Mouse (Mus musculus): ENCODE measurements around the gene Timm22.

Gene Timm22

DNA sequence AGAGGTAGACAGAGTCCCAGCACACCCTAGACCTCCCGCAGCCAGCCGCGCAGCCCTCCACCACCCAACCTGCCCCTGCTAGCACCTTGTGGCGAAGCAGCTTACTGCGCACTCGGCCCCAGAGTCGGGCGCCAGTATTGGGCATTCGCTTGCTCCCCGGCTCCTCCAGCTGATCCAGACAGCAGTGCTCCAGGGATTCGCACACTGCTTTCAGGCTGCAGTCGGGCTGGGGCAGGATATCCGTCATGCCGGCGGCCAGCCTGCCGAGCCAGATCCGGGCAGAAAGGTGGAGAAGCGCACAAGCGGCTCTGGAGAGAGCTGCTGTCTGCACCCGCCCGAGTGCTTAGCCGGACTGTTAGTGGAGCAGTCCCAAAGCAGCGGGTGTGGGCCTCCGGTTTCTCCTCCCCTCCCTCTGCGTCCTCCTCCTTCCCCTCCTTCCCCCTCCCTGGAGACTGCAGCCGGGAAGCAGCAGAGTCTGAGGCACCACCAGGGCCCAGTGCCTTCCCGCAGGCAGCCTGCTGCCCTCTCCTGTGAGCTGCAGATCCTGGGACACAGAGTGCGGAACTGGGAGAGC is 30.2 kb downstream of the Timm22 start:
- DNase-seq: peak; percentile 40

DNA sequence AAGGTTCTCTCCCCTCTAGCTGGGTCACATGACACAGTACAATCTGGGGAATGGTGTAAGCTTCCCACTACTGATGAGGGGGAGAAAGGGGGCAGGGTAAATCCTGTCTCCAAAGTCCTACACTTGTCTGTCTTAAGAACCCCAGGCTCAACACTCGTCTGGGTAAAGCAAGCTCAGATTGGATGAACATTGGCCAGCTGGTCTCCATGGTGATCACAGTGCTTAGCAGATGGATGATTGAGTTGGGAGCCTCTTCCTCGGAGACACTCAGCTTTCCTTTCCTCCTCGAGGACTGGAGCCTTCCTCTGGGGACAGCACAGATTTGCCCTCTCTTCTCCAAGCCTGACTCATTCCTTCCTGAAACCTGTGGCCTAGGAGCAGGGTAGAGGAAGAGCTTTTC is 32.9 kb downstream of the Timm22 start:
- no peak for DNase-seq

- no peak for DNase-seq
Observed at GRCm38 (mm10) chr11:76445459-76445858, 38.7 kb downstream of the Timm22 start.

DNA sequence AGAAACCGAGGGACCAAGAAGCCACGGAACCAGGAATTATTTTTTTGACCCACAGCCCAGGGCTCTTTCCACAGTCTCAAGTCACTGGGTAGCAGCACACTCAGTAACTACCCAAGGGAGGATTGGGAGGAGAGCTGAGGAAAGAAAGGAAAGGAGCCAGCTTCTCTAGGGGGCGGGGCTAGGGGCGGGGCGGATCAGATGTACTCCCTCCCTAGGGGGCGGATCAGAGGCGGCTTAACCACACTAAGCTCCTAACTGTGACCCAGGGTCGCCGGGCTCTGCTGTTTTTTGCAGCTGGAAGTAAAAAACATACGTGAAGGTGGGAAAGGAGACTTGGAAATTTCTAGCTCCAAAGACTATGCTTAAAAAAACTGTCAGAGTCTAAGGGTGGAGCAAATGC is 39.5 kb downstream of the Timm22 start:
- DNase-seq: no peak

DNA sequence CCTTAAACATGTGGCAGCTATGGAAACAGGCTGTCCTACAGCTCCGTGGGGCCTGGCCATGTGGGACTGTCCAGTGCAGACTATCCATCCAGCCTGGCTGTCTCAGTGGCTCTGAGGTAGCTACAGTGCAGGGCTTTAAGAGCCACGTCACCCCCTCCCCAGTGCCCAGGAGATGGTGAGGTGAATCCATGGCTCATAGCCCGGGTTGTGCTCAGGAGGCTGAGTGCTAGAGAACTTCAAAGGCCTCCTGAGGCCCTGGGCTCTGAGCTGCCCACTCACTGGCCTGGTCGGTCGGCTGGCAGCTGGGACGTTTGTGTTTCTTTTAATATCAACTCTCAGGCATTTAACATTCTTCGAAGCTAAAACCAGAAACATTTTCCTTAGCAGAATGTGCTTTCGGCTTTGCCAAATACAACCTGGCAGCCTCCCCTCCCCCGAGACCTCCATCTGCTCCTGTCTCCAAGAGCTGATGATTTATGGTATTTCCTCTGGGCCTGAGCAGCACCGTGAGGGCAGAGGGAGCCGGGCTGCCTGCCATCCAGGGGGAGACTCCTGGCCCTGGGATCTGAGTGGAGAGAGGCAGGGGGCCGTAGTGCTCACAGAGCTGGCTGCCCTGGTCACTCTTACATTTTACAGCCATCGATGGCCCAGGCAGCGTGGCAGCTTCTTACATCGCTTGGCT is 42.9 kb downstream of the Timm22 start:
- DNase-seq: peak; percentile 71

DNA sequence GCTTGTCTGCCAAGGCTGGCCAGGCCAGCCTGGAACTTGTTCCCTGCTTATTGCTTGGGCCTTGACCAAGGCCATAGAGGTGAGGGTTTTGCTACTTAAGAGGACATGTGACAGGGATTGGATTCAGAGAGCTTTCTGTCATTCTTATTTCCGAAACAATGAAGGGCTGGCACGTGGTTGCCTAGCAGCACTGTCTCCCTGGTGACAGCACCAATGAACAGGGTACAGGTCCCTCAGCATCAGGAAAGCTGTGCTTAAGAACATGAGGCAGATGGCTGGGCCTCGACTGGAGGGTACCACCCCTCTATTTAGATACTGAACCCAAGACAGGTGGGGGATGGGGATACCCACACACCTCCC is 43.4 kb downstream of the Timm22 start:
- DNase-seq: no peak

DNA sequence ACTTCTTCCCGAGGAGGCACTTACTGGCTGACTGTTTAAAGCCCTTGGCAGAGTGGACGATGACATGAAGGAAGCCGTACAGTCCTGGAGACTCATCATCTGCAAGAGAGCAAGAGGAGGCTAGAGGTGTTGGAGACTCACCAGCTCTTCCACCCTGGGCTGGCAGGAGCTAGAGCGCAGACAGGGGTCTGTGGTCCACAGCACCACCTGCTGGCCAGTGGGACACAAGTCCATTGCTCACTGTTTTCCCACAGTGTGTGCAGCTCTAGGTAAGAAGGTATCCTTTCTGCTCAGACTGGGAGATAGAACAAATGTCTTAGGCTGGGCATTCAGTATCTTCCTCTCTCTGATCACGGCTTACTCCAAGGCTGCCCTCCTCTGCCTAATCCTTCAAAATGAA is 47.7 kb downstream of the Timm22 start:
- peak; percentile 51 for DNase-seq

GRCm38 (mm10) chr11:76456233-76456632 is 49.5 kb downstream of the Timm22 start:
- peak; percentile 86 for DNase-seq

DNA sequence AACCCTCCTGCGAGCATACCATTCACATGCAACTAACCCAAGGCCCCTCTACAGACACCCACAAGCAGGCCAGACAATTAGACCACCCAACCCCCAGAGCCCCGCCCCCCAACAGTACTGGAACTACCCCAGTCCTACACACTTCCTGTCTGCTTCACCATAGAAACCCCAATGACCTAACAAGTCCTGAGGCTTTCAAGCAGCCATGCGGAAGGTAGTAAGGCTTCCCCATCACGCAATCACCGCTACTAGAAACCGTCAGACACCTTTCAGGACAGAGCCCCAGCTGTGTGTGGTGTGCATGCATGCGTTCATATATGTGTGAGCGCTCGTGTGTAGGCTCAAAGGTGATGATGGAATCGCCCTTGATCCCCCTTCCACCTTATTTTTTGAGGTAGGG is 50.1 kb downstream of the Timm22 start:
- no peak for DNase-seq

GRCm38 (mm10) chr11:76458730-76459129 is 52.0 kb downstream of the Timm22 start:
- no peak for DNase-seq

DNA sequence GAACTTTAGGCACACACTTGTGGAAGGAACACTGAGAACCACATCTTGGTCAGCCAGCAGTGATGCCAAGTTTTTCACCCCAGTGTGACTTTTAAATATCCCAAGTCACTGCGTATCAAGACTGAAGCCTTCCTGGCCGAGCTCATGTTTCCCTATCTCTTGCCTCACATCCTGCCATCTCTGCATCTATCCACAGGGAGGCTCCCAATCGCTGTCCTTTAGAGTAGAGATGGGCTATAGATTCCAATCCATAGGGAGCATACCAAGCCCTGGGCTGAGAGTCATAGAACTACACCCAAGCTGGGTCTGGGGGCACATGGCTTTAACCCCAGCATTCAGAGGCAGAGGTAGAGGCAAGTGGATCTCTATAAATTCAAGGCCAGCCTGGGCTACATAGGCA is 52.7 kb downstream of the Timm22 start:
- no peak for DNase-seq

DNA sequence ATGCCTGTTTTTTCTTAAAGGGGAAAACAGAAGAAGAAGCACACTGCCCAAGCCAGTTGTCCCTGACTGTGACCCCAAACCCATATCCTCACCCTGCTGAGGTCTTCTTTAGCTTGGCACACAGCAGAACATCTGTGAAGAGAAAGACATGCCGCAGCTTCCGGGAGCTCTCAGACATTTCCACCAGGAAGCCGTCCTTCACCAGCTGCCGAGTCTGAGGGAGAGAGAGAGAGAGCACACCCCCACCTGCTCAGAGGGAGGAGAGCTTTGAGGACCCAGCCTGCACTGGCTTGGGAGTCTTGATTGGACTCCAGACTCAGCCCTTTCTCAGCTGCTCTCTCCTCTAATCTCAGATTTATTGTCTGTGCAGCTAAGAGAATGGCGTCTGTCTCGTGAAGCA is 54.4 kb downstream of the Timm22 start:
- DNase-seq: no peak

GRCm38 (mm10) chr11:76461696-76462095 is 54.9 kb downstream of the Timm22 start:
- DNase-seq: no peak

- DNase-seq: no peak
Observed at GRCm38 (mm10) chr11:76465879-76466278, 59.1 kb downstream of the Timm22 start.

Data from cerebellum, adult 9-10 months (tissue).